Mouse (Mus musculus) cortical plate, adult 2 months (tissue): ENCODE data around the gene Cbx7.
"Not testable (repeated sequence)": the region's sequence is repeated elsewhere in the genome, so short reads cannot be mapped to it uniquely, and the experiment has no call there.

Experiments used
- CTCF ChIP-seq: fragments of 200-500 bp; IDR thresholded peaks from 2 replicates; pipeline ENCODE4 v1.5.1; 2011; ENCODE audit warnings: mild to moderate bottlenecking, control low read depth, low read length; ENCODE audit not compliant: insufficient read depth; ENCODE audit errors: extremely low read depth
- POLR2A ChIP-seq: fragments of 200-500 bp; IDR thresholded peaks from 2 replicates; pipeline ENCODE4 v1.6.1; 2011; ENCODE audit warnings: mild to moderate bottlenecking, low read length, control low read depth; ENCODE audit not compliant: insufficient read depth; ENCODE audit errors: extremely low read depth

GRCm38 (mm10) chr15:79910812-79911211, 60.1 kb downstream of the Cbx7 start:
- TF ChIP-seq POLR2A, CTCF: not testable (repeated sequence)
